Mouse (Mus musculus): ENCODE measurements around the gene Traf3. TPM values are rescaled to one million over a fixed set of nuclear protein-coding genes. Genes with fewer than 3 reads are reported as not detected.

Traf3 gene
- total RNA-seq, 2 experiments from 2014 or later, result 124 to 128 TPM

DNA sequence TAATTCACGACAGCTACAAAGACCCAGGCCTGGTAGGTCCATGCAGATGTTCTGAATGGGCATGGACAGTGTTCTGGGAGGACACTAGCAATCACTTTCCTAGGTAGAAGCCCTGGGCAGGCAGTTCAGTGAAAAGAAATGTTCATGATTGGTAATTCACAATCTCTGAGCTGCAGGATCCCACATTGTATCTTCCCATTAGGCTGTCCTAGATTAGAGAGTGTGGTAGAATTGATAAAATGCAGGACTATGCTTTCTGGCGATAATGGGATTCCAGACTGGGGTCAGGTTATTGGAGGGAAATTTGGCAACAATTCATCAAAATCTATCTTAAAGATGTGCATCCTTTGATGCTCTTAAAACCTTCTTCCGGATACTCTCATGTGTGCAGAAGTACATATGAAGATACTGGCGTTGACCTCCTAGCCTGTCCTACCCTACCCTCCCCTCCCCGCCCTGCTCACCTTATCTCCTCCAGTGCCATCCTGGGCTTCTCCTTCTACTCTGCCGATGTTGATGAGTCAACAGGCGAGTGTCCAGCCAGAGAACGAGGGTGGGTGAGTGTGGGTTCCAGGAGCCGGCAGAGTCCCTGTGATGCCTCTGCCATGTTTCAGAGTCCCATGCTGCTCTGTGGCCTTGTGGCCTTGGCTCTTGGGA, 80.8 kb downstream of the Traf3 start:
- no peak for DNase-seq (ENCODE audit: low spot score in 2 of 2)

GRCm38 (mm10) chr12:111249095-111249494, 82.9 kb downstream of the Traf3 start:
- no peak for DNase-seq (ENCODE audit: low spot score in 2 of 2)

DNA sequence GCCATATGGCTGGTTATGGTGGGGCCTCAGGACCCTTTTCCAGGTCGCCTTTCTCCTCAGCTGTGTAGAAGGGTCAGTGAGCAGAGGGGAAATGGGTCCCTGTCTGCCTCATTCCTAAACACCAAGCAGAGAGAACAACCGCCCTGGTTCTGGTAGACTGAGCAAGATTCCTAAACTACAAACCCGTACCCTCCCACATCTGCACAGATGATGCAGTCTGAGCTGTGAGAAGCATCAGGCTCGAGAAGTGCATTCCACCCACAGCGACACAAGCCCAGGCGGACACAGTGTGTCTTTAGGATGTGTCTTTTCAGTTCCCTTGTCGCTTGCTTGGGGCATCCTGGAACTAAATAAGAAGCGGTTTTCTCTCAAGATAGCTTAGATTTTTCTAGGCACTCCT, 83.9 kb downstream of the Traf3 start:
- DNase-seq (ENCODE audit: low spot score in 2 of 2), result no peak

- DNase-seq (ENCODE audit: low spot score in 2 of 2), result no peak
These were observed 85.1 kb downstream of the Traf3 start for GRCm38 (mm10) chr12:111251227-111251626.

GRCm38 (mm10) chr12:111263650-111264049, 97.5 kb downstream of the Traf3 start:
- no peak for DNase-seq (ENCODE audit: low spot score in 2 of 2)

GRCm38 (mm10) chr12:111265212-111265611, 99.0 kb downstream of the Traf3 start:
- no peak for DNase-seq (ENCODE audit: low spot score in 2 of 2)

- no peak for DNase-seq (ENCODE audit: low spot score in 2 of 2)
These were observed 100.4 kb downstream of the Traf3 start for GRCm38 (mm10) chr12:111266592-111266991.

- no peak for DNase-seq (ENCODE audit: low spot score in 2 of 2)
These were observed 101.6 kb downstream of the Traf3 start for GRCm38 (mm10) chr12:111267673-111268325.

- DNase-seq (ENCODE audit: low spot score in 2 of 2), result no peak
These were observed 104.6 kb downstream of the Traf3 start, which contains the start of gene Amn for GRCm38 (mm10) chr12:111270629-111271277. Gene Amn, plus strand, starts transcription at chr12:111271095.

GRCm38 (mm10) chr12:111271406-111271805, 105.2 kb downstream of the Traf3 start:
- no peak for DNase-seq (ENCODE audit: low spot score in 2 of 2)

- no peak for DNase-seq (ENCODE audit: low spot score in 2 of 2)
These were observed 105.8 kb downstream of the Traf3 start for GRCm38 (mm10) chr12:111271966-111272365.

GRCm38 (mm10) chr12:111272420-111272819, 106.2 kb downstream of the Traf3 start:
- DNase-seq (ENCODE audit: low spot score in 2 of 2), result peak; percentile 85 to 87

GRCm38 (mm10) chr12:111274006-111274405, 107.8 kb downstream of the Traf3 start:
- no peak for DNase-seq (ENCODE audit: low spot score in 2 of 2)

DNA sequence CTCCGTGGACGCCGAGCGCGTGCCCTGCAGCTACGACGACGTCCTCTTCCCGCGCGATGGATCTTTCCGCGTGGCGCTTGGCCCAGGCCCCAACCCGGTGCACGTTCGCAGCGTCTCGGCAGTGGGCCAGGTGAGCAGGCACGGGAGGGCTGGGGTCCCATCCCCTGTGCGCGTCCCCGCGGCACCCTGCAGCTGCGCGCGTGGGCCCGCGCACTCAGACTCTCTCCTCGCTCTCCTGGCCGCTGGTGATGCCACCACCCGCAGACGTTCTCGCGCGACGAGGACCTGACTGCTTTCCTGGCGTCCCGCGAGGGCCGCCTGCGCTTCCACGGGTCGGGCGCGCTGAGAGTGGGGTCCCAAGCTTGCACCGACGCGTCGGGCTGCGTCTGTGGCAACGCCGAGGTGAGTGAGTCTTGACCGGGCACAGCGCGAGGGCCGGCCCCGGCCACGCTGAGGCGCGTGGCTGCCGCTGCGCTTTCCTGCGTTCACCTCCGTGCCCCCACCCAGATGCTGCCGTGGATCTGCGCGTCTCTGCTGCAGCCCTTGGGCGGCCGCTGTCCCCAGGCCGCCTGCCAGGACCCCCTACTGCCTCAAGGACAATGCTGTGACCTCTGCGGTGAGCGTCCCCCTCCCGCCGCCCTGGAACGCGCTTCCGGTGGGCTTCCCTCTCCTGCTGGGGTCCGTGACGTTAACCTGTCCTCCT, 108.4 kb downstream of the Traf3 start:
- no peak for DNase-seq (ENCODE audit: low spot score in 2 of 2)

DNA sequence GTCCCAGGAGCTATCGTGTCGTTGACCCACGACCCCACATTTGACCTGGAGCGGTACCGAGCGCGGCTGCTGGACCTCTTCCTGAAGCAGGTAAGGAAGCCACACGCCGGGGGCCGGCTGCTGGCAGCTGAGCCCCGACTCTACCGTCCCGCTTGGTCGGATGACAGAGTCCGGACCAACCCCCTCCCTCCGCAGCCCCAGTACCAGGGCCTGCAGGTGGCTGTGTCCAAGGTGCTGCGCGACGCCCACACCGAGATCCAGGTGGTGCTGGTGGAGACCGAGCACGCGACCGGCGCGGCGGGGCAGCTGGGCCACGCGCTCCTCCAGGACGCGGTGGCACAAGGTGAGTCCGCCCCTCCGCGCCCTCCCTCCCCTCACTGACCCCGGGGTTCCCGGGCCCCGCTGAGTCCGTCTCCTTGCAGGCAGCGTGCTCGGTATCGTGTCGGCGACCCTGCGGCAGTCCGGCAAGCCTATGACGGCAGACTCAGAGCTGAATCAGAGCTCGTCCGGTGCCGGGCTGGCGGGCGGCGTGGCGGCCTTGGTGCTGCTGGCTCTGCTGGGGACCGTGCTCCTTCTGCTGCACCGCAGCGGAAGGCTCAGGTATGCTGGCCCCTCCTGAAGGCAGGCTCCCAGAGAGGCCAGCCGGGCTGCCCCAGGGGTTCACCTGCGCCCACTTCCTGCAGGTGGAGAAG, 109.1 kb downstream of the Traf3 start:
- no peak for DNase-seq (ENCODE audit: low spot score in 2 of 2)

GRCm38 (mm10) chr12:111276371-111276770, 110.2 kb downstream of the Traf3 start:
- no peak for DNase-seq (ENCODE audit: low spot score in 2 of 2)

DNA sequence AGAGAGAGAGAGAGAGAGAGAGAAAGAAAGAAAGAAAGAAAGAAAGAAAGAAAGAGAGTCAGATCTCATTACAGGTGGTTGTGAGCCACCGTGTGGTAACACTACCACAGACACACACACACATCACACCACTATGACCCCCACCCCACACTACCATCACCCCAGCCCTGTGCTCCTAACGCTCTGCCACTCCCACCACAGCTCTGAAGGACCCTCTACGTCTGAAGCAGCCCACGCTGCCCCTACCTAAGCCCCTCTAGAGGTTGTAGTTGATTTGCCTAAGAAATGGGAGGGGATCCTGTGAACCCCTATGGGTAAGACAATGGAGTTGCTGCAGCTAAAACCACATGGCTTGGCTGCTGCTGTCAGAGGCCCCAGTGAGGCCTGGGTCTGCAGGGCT, 117.4 kb downstream of the Traf3 start:
- DNase-seq (ENCODE audit: low spot score in 2 of 2), result no peak

DNA sequence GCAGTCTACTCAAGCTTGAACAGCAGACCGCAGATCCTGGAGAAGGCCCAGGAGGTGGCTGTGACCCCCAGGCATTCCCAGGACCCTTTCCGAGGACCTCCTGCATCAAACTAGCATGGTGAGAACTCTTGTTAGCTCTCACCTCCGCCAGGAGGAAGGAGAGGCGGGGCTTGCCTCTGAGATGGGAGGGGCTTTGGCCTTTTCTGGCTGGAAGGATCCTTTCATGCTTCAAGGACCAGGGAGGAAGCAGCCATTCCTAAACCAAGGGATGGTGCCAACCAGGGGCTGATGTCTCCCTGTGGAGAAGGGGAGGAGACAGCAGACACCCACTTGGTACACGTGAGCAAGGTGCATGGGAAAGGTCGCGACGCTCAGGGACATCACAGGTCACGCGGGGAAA, 118.4 kb downstream of the Traf3 start:
- no peak for DNase-seq (ENCODE audit: low spot score in 2 of 2)

DNA sequence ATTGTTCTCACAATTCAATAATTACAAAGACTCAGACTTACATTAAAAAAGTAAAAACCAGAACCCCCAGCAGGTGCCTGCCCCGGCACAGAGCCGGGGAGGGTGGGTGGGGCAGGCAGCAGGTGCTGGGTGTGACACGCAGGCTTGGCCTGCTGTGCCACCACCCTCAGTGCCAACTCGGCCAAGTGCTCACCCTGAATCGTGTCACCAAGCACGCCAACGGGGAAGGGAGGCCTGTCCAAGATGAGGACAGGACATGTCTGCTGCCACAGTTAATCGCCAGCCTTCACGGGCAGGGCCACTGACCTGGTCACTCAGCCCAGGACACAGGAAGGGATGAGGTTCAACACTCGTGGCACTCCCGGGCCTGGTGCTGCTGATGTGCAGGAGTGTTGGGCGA, 126.9 kb downstream of the Traf3 start:
- DNase-seq (ENCODE audit: low spot score in 2 of 2), result no peak

DNA sequence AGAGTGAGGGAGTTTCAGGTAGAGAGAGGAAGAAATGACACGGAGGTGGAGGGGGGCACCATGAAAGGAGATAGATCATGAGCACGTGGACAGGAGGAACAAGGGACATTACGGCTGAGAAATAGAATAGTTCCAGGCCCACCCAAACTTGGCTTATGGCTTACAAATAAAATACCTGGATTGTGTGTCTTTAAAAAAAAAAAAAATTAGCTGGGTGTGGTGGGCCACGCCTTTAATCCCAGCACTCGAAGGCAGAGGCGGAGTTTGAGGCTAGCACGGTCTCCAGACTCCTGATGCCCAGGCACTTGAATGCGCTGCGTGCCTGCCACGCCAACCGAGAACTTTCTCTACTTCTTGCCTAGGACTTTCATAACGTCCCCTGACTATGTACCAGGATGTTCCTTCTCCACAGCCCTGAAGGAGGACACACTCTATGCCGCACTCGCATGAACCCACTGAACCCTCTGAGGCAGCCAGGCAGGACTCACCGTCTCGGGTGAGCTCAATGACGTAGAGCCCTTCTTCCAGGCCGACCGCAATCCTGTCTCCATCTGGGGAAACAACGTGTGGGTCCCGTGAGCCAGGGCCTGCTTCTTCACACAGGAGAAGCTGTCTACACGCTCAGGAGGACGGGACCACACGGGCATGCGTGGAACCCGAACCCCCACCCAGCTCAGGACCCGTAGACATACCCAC, 135.3 kb downstream of the Traf3 start:
- no peak for DNase-seq (ENCODE audit: low spot score in 2 of 2)

GRCm38 (mm10) chr12:111302018-111302345, 135.8 kb downstream of the Traf3 start:
- DNase-seq (ENCODE audit: low spot score in 2 of 2), result no peak

All from layer of hippocampus, postnatal 14 days (tissue).